Mouse (Mus musculus): ENCODE results near the gene Sema4g.

Sema4g gene

DNA sequence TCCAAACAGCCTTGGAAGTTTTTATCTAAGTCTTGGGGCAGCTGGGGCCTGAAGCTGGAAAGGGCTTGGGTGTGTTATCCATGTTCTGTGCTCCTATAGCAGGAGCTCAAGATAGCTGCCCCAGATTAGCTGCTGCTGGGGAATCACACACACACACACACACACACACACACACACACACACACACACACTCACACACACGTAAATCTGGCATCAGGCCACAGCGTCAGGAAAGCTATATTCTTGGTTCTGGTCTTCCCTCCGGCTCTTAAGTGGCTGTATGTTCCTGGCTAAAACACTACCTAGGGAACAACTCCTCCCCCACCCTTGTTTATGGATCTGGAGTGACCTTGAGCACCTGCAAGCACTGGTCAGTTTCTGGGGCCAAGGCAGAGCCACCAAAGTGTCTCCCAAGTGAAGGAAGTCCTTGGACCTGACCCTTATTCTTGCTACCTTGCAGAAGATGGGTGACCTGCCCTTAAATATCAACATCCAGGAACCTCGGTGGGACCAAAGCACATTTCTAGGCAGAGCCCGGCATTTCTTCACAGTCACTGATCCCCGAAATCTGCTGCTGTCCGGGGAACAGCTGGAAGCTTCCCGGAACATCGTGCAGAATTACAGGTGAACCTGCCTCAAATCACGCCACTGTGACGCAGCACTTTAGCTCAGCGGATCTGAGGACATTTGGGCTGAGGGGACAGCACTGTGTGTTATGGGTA lies 59.9 kb downstream of the Sema4g start:
- DNase-seq (ENCODE audit: low read depth, low spot score): no peak

GRCm38 (mm10) chr19:45049523-45049922 lies 60.6 kb downstream of the Sema4g start:
- no peak for DNase-seq (ENCODE audit: low read depth, low spot score)
